Comparison of ENCODE assay signal across 17 mouse cellular contexts in genomic region chr1:156073169-156073821, GRCm38 (mm10). TPM values are rescaled to one million over a fixed set of nuclear protein-coding genes. Genes with fewer than 3 reads are reported as not detected.
DNase-seq lines count a peak whose midpoint lies in the region; ATAC-seq lines count a peak whose summit lies in the region.
"Had no signal": no experiment of that assay in that cellular context is flagged by ENCODE, and none has a peak within 500 bp of the region (broad histone marks: within the 10 kb centered on the region; RNA-seq: fewer than 3 reads in every experiment).

No protein-coding gene starts in this region.

- H3K36me3 ChIP-seq in forebrain, embryonic 11.5 days (ENCODE audit: control insufficient read depth, insufficient read depth, low read length), result no peaks in the 10 kb centered on the region
- no peaks in the 10 kb centered on the region for H3K36me3 ChIP-seq in forebrain, embryonic 13.5 days (ENCODE audit: poor library complexity, severe bottlenecking)
- no peaks in the 10 kb centered on the region for H3K36me3 ChIP-seq in hindbrain, embryonic 13.5 days
- H3K36me3 ChIP-seq: heart, embryonic 15.5 days; lung, embryonic 15.5 days had no signal

- H3K27me3 ChIP-seq in forebrain, embryonic 11.5 days (ENCODE audit: control insufficient read depth, insufficient read depth, low read length), result no peaks in the 10 kb centered on the region
- H3K27me3 ChIP-seq in forebrain, embryonic 13.5 days, result no peaks in the 10 kb centered on the region
- no peaks in the 10 kb centered on the region for H3K27me3 ChIP-seq in hindbrain, embryonic 13.5 days
- H3K27me3 ChIP-seq: embryonic facial prominence, embryonic 13.5 days; heart, embryonic 15.5 days; lung, embryonic 15.5 days had no signal

- H3K27ac ChIP-seq in forebrain, embryonic 11.5 days (ENCODE audit: low read depth, low read length), result no peak overlapping the region
- no peak overlapping the region for H3K27ac ChIP-seq in forebrain, embryonic 13.5 days
- H3K27ac ChIP-seq in hindbrain, embryonic 13.5 days, result no peak overlapping the region
- H3K27ac ChIP-seq: embryonic facial prominence, embryonic 13.5 days; heart, embryonic 15.5 days; hindbrain, postnatal 0 days; lung, embryonic 15.5 days had no signal

- ATAC-seq in forebrain, embryonic 11.5 days (replicated peaks; ENCODE audit: low FRiP score), result no peak
- ATAC-seq in forebrain, embryonic 13.5 days, result no peak
- peak; percentile 41; the same call in 1 of the 2 replicates for ATAC-seq in monocyte, adult 5-6 weeks (replicated peaks; ENCODE audit: insufficient number of reproducible peaks, low FRiP score, low TSS enrichment, poor library complexity, severe bottlenecking)
- ATAC-seq in hindbrain, embryonic 13.5 days (ENCODE audit: low FRiP score), result no peak
- ATAC-seq: forebrain, embryonic 14.5 days; hindbrain, postnatal 0 days had no signal

- no peak overlapping the region for H3K4me3 ChIP-seq in forebrain, embryonic 11.5 days (ENCODE audit: low read depth, low read length)
- H3K4me3 ChIP-seq in forebrain, embryonic 13.5 days, result no peak overlapping the region
- H3K4me3 ChIP-seq in hindbrain, embryonic 13.5 days, result no peak overlapping the region
- H3K4me3 ChIP-seq: embryonic facial prominence, embryonic 13.5 days; heart, embryonic 15.5 days; lung, embryonic 15.5 days had no signal

- DNase-seq in forebrain, embryonic 11.5 days (ENCODE audit: low spot score), result peak; percentile 41
- peak; percentile 62 for DNase-seq in ES-CJ7 (ENCODE audit: low read depth, low spot score)
- DNase-seq in large intestine, adult 2 months (ENCODE audit: low read depth, low spot score), result peak; percentile 24
- DNase-seq in embryo, embryonic 10.5 days (ENCODE audit: low spot score), result no peak
- no peak for DNase-seq in ovary, postnatal 10 days (ENCODE audit: low spot score)
- DNase-seq: adrenal gland, postnatal 10 days; cerebellum, postnatal 25 days; gastrocnemius, postnatal 14 days; kidney, postnatal 14 days had no signal

- 70% methylated on average over 15 of the region's 15 CpGs for WGBS in forebrain, embryonic 11.5 days
- WGBS in forebrain, embryonic 13.5 days, result 68% methylated on average over 15 of the region's 15 CpGs
- 29% methylated on average over 15 of the region's 15 CpGs for WGBS in large intestine, adult 2 months
- WGBS in hindbrain, embryonic 13.5 days, result 59% methylated on average over 15 of the region's 15 CpGs

- H3K4me2 ChIP-seq in forebrain, embryonic 11.5 days (ENCODE audit: low read depth, low read length, severe bottlenecking), result no peak overlapping the region
- no peak overlapping the region for H3K4me2 ChIP-seq in forebrain, embryonic 13.5 days
- no peak overlapping the region for H3K4me2 ChIP-seq in hindbrain, embryonic 13.5 days
- H3K4me2 ChIP-seq: embryonic facial prominence, embryonic 13.5 days; heart, embryonic 15.5 days; lung, embryonic 15.5 days had no signal

- no peaks in the 10 kb centered on the region for H3K4me1 ChIP-seq in forebrain, embryonic 11.5 days (replicated peaks; ENCODE audit: control insufficient read depth, insufficient read depth, low read length)
- H3K4me1 ChIP-seq in forebrain, embryonic 13.5 days, result no peaks in the 10 kb centered on the region
- 0 out of 2 replicates have a peak, but pooled peaks cover 4% of the 10 kb centered on the region for H3K4me1 ChIP-seq in hindbrain, embryonic 13.5 days (replicated peaks)

- no peak overlapping the region for H3K9ac ChIP-seq in forebrain, embryonic 11.5 days (ENCODE audit: low read length)
- H3K9ac ChIP-seq in forebrain, embryonic 13.5 days, result no peak overlapping the region
- no peak overlapping the region for H3K9ac ChIP-seq in hindbrain, embryonic 13.5 days
- H3K9ac ChIP-seq: embryonic facial prominence, embryonic 13.5 days; heart, embryonic 15.5 days; lung, embryonic 15.5 days had no signal

- H3K9me3 ChIP-seq in forebrain, embryonic 11.5 days (ENCODE audit: control insufficient read depth, low read length), result no peaks in the 10 kb centered on the region
- no peaks in the 10 kb centered on the region for H3K9me3 ChIP-seq in forebrain, embryonic 13.5 days (replicated peaks)
- H3K9me3 ChIP-seq in hindbrain, embryonic 13.5 days, result no peaks in the 10 kb centered on the region
- H3K9me3 ChIP-seq: embryonic facial prominence, embryonic 13.5 days; heart, embryonic 15.5 days; lung, embryonic 15.5 days had no signal

RNA-seq across cellular contexts. Expression of gene Tor1aip1, which starts 37.0 kb away (rescaled TPM):
- 36.0 and 39.5 TPM in 2 replicates for polyA plus RNA-seq in forebrain, embryonic 11.5 days (2014; fragmentation: Nextera tagmentation; extraction: Ambion mirVana)
- polyA plus RNA-seq in forebrain, embryonic 13.5 days (2015; fragmentation: Nextera tagmentation; extraction: Ambion mirVana), result 34.7 and 37.1 TPM in 2 replicates
- 9.4 and 17.6 TPM in 2 replicates for polyA plus RNA-seq in large intestine, adult 2 months (2012; rRNA removed)
- total RNA-seq in monocyte, adult 5-6 weeks (2017), result 86.4 to 108 TPM (median 91.2 TPM) in 3 replicates
- polyA plus RNA-seq in hindbrain, embryonic 13.5 days (2015; fragmentation: Nextera tagmentation; extraction: Ambion mirVana), result 26.5 and 26.7 TPM in 2 replicates

RNA-seq across cellular contexts. Expression of gene Tor1aip2, which starts 38.1 kb away (rescaled TPM):
- polyA plus RNA-seq in forebrain, embryonic 11.5 days (2014; fragmentation: Nextera tagmentation; extraction: Ambion mirVana), result 112 and 116 TPM in 2 replicates
- 79.6 and 83.9 TPM in 2 replicates for polyA plus RNA-seq in forebrain, embryonic 13.5 days (2015; fragmentation: Nextera tagmentation; extraction: Ambion mirVana)
- polyA plus RNA-seq in large intestine, adult 2 months (2012; rRNA removed), result 91.4 and 160 TPM in 2 replicates
- total RNA-seq in monocyte, adult 5-6 weeks (2017), result 43.7 to 58.5 TPM (median 52.0 TPM) in 3 replicates
- 66.9 and 71.8 TPM in 2 replicates for polyA plus RNA-seq in hindbrain, embryonic 13.5 days (2015; fragmentation: Nextera tagmentation; extraction: Ambion mirVana)

Comparison
In these comparisons a context has a peak if more than half of its experiments do, and no peak if none do; other contexts are left out.
1. DNase-seq: peak in forebrain, embryonic 11.5 days (single experiment), ES-CJ7 (single experiment) and large intestine, adult 2 months (single experiment); none in embryo, embryonic 10.5 days (single experiment) and ovary, postnatal 10 days (single experiment).